Mouse (Mus musculus): ENCODE results near the gene Nkx1-2. TPM values are rescaled to one million over a fixed set of nuclear protein-coding genes. Genes with fewer than 3 reads are reported as not detected.

Nkx1-2 gene
- polyA plus RNA-seq, 1 experiment from 2014 or later = not detected

GRCm38 (mm10) chr7:132575623-132576022 is 23.8 kb downstream of the Nkx1-2 start:
- H3K36me3 ChIP-seq (ENCODE audit: control insufficient read depth, insufficient read depth, low read length) = no peaks in the 10 kb centered on the region
- peaks cover 2 to 32% of the 10 kb centered on the region in 2 experiments for H3K4me1 ChIP-seq (ENCODE audit: control insufficient read depth in 2 of 2, insufficient read depth in 2 of 2, low read length in 2 of 2)
- no peaks in the 10 kb centered on the region for H3K9me3 ChIP-seq (ENCODE audit: control insufficient read depth, low read length)
- ATAC-seq (ENCODE audit: insufficient number of reproducible peaks, insufficient read depth, low FRiP score, low read depth) = peak; percentile 86
- peak overlapping the region; percentile 61 to 93 for H3K27ac ChIP-seq (replicated peaks in 1 of 2; ENCODE audit: control insufficient read depth in 1 of 2, insufficient read depth in 1 of 2, low read depth in 2 of 2, low read length in 2 of 2)
- H3K9ac ChIP-seq (ENCODE audit: low read length) = peak overlapping the region; percentile 78
- H3K4me2 ChIP-seq (ENCODE audit: low read length) = peak overlapping the region; percentile 70
- H3K4me3 ChIP-seq (ENCODE audit: control insufficient read depth in 1 of 2, insufficient read depth in 1 of 2, low read depth in 1 of 2, low read length in 2 of 2) = peak overlapping the region; percentile 58 to 86
- H3K27me3 ChIP-seq (ENCODE audit: control insufficient read depth, insufficient read depth, low read length) = no peaks in the 10 kb centered on the region
- WGBS = 0% methylated on average over 7 of the region's 13 CpGs

GRCm38 (mm10) chr7:132574646-132575045 is 24.8 kb downstream of the Nkx1-2 start:
- WGBS = 91% methylated on average over 5 of the region's 5 CpGs
- Histone ChIP-seq H3K9me3 (ENCODE audit: control insufficient read depth, low read length) (no peaks in the 10 kb centered on the region), H3K27me3 (ENCODE audit: control insufficient read depth, insufficient read depth, low read length) (no peaks in the 10 kb centered on the region), H3K9ac (ENCODE audit: low read length) (no peak overlapping the region), H3K4me3 (ENCODE audit: control insufficient read depth in 1 of 2, insufficient read depth in 1 of 2, low read depth in 1 of 2, low read length in 2 of 2) (no peak overlapping the region), H3K4me1 (ENCODE audit: control insufficient read depth in 2 of 2, insufficient read depth in 2 of 2, low read length in 2 of 2) (peaks cover 9 to 41% of the 10 kb centered on the region in 2 experiments), H3K36me3 (ENCODE audit: control insufficient read depth, insufficient read depth, low read length) (peaks cover 4% of the 10 kb centered on the region), H3K27ac (replicated peaks in 1 of 2; ENCODE audit: control insufficient read depth in 1 of 2, insufficient read depth in 1 of 2, low read depth in 2 of 2, low read length in 2 of 2) (no peak overlapping the region), H3K4me2 (ENCODE audit: low read length) (peak overlapping the region; percentile 70; the same call in 1 of the 2 replicates)
- ATAC-seq (ENCODE audit: insufficient number of reproducible peaks, insufficient read depth, low FRiP score, low read depth) = no peak

- no peak for ATAC-seq (ENCODE audit: insufficient number of reproducible peaks, insufficient read depth, low FRiP score, low read depth)
- Histone ChIP-seq H3K27ac (replicated peaks in 1 of 2; ENCODE audit: control insufficient read depth in 1 of 2, insufficient read depth in 1 of 2, low read depth in 2 of 2, low read length in 2 of 2) (0 out of 4 replicates have a peak overlapping the region, but pooled peaks of 1 of the 2 experiments have one; percentile 34), H3K9ac (ENCODE audit: low read length) (no peak overlapping the region), H3K36me3 (ENCODE audit: control insufficient read depth, insufficient read depth, low read length) (peaks cover 18% of the 10 kb centered on the region), H3K27me3 (ENCODE audit: control insufficient read depth, insufficient read depth, low read length) (no peaks in the 10 kb centered on the region), H3K4me2 (ENCODE audit: low read length) (no peak overlapping the region), H3K4me1 (ENCODE audit: control insufficient read depth in 2 of 2, insufficient read depth in 2 of 2, low read length in 2 of 2) (peaks cover 11 to 46% of the 10 kb centered on the region in 2 experiments), H3K4me3 (ENCODE audit: control insufficient read depth in 1 of 2, insufficient read depth in 1 of 2, low read depth in 1 of 2, low read length in 2 of 2) (no peak overlapping the region), H3K9me3 (ENCODE audit: control insufficient read depth, low read length) (no peaks in the 10 kb centered on the region)
- 71% methylated on average over 6 of the region's 6 CpGs for WGBS
Measured at GRCm38 (mm10) chr7:132573205-132573604, 26.2 kb downstream of the Nkx1-2 start.

GRCm38 (mm10) chr7:132572738-132573137 is 26.7 kb downstream of the Nkx1-2 start:
- WGBS = 65% methylated on average over 3 of the region's 3 CpGs

GRCm38 (mm10) chr7:132571481-132571880 is 28.0 kb downstream of the Nkx1-2 start:
- WGBS = 62% methylated on average over 8 of the region's 8 CpGs
- Histone ChIP-seq H3K4me3 (ENCODE audit: control insufficient read depth in 1 of 2, insufficient read depth in 1 of 2, low read depth in 1 of 2, low read length in 2 of 2) (no peak overlapping the region), H3K36me3 (ENCODE audit: control insufficient read depth, insufficient read depth, low read length) (peaks cover 36% of the 10 kb centered on the region), H3K4me2 (ENCODE audit: low read length) (peak overlapping the region; percentile 29), H3K27me3 (ENCODE audit: control insufficient read depth, insufficient read depth, low read length) (no peaks in the 10 kb centered on the region), H3K9ac (ENCODE audit: low read length) (peak overlapping the region; percentile 30; the same call in 1 of the 2 replicates), H3K4me1 (ENCODE audit: control insufficient read depth in 2 of 2, insufficient read depth in 2 of 2, low read length in 2 of 2) (peaks cover 11 to 41% of the 10 kb centered on the region in 2 experiments), H3K27ac (replicated peaks in 1 of 2; ENCODE audit: control insufficient read depth in 1 of 2, insufficient read depth in 1 of 2, low read depth in 2 of 2, low read length in 2 of 2) (peak overlapping the region in 1 of 2 experiments; percentile 33; a peak in 2 of 4 replicates), H3K9me3 (ENCODE audit: control insufficient read depth, low read length) (no peaks in the 10 kb centered on the region)
- ATAC-seq (ENCODE audit: insufficient number of reproducible peaks, insufficient read depth, low FRiP score, low read depth) = no peak

More at GRCm38 (mm10) chr7:132572738-132573137, 26.7 kb downstream of the Nkx1-2 start:
- 0 out of 2 replicates have a peak overlapping the region, but pooled peaks have one; percentile 16 for H3K4me2 ChIP-seq (ENCODE audit: low read length)
- H3K36me3 ChIP-seq (ENCODE audit: control insufficient read depth, insufficient read depth, low read length) = peaks cover 23% of the 10 kb centered on the region
- no peaks in the 10 kb centered on the region for H3K27me3 ChIP-seq (ENCODE audit: control insufficient read depth, insufficient read depth, low read length)
- peak overlapping the region in 1 of 2 experiments; percentile 34; a peak in 1 of 4 replicates for H3K27ac ChIP-seq (replicated peaks in 1 of 2; ENCODE audit: control insufficient read depth in 1 of 2, insufficient read depth in 1 of 2, low read depth in 2 of 2, low read length in 2 of 2)
- peaks cover 11 to 46% of the 10 kb centered on the region in 2 experiments for H3K4me1 ChIP-seq (ENCODE audit: control insufficient read depth in 2 of 2, insufficient read depth in 2 of 2, low read length in 2 of 2)
- ATAC-seq (ENCODE audit: insufficient number of reproducible peaks, insufficient read depth, low FRiP score, low read depth) = no peak
- H3K4me3 ChIP-seq (ENCODE audit: control insufficient read depth in 1 of 2, insufficient read depth in 1 of 2, low read depth in 1 of 2, low read length in 2 of 2) = no peak overlapping the region
- H3K9me3 ChIP-seq (ENCODE audit: control insufficient read depth, low read length) = no peaks in the 10 kb centered on the region
- H3K9ac ChIP-seq (ENCODE audit: low read length) = no peak overlapping the region

GRCm38 (mm10) chr7:132570071-132570470 is 29.4 kb downstream of the Nkx1-2 start:
- peak overlapping the region; percentile 61 to 70 for H3K27ac ChIP-seq (replicated peaks in 1 of 2; ENCODE audit: control insufficient read depth in 1 of 2, insufficient read depth in 1 of 2, low read depth in 2 of 2, low read length in 2 of 2)
- peak overlapping the region; percentile 23 for H3K4me2 ChIP-seq (ENCODE audit: low read length)
- no peak overlapping the region for H3K9ac ChIP-seq (ENCODE audit: low read length)
- H3K4me3 ChIP-seq (ENCODE audit: control insufficient read depth in 1 of 2, insufficient read depth in 1 of 2, low read depth in 1 of 2, low read length in 2 of 2) = no peak overlapping the region
- H3K4me1 ChIP-seq (ENCODE audit: control insufficient read depth in 2 of 2, insufficient read depth in 2 of 2, low read length in 2 of 2) = peaks cover 13 to 36% of the 10 kb centered on the region in 2 experiments
- 29% methylated on average over 5 of the region's 5 CpGs for WGBS
- peaks cover 45% of the 10 kb centered on the region for H3K36me3 ChIP-seq (ENCODE audit: control insufficient read depth, insufficient read depth, low read length)
- no peaks in the 10 kb centered on the region for H3K27me3 ChIP-seq (ENCODE audit: control insufficient read depth, insufficient read depth, low read length)
- H3K9me3 ChIP-seq (ENCODE audit: control insufficient read depth, low read length) = no peaks in the 10 kb centered on the region
- peak; percentile 77 for ATAC-seq (ENCODE audit: insufficient number of reproducible peaks, insufficient read depth, low FRiP score, low read depth)

GRCm38 (mm10) chr7:132568817-132569216 is 30.6 kb downstream of the Nkx1-2 start:
- Histone ChIP-seq H3K4me3 (ENCODE audit: control insufficient read depth in 1 of 2, insufficient read depth in 1 of 2, low read depth in 1 of 2, low read length in 2 of 2) (no peak overlapping the region), H3K27me3 (ENCODE audit: control insufficient read depth, insufficient read depth, low read length) (no peaks in the 10 kb centered on the region), H3K4me2 (ENCODE audit: low read length) (no peak overlapping the region), H3K9me3 (ENCODE audit: control insufficient read depth, low read length) (no peaks in the 10 kb centered on the region), H3K4me1 (ENCODE audit: control insufficient read depth in 2 of 2, insufficient read depth in 2 of 2, low read length in 2 of 2) (peaks cover 13 to 36% of the 10 kb centered on the region in 2 experiments), H3K27ac (replicated peaks in 1 of 2; ENCODE audit: control insufficient read depth in 1 of 2, insufficient read depth in 1 of 2, low read depth in 2 of 2, low read length in 2 of 2) (no peak overlapping the region), H3K9ac (ENCODE audit: low read length) (no peak overlapping the region), H3K36me3 (ENCODE audit: control insufficient read depth, insufficient read depth, low read length) (peaks cover 58% of the 10 kb centered on the region)
- 90% methylated on average over 6 of the region's 6 CpGs for WGBS
- ATAC-seq (ENCODE audit: insufficient number of reproducible peaks, insufficient read depth, low FRiP score, low read depth) = no peak

GRCm38 (mm10) chr7:132565831-132566230 is 33.6 kb downstream of the Nkx1-2 start:
- H3K36me3 ChIP-seq (ENCODE audit: control insufficient read depth, insufficient read depth, low read length) = peaks cover 88% of the 10 kb centered on the region
- ATAC-seq (ENCODE audit: insufficient number of reproducible peaks, insufficient read depth, low FRiP score, low read depth) = no peak
- no peaks in the 10 kb centered on the region for H3K27me3 ChIP-seq (ENCODE audit: control insufficient read depth, insufficient read depth, low read length)
- H3K4me1 ChIP-seq (ENCODE audit: control insufficient read depth in 2 of 2, insufficient read depth in 2 of 2, low read length in 2 of 2) = peaks cover 10 to 15% of the 10 kb centered on the region in 2 experiments
- no peak overlapping the region for H3K4me2 ChIP-seq (ENCODE audit: low read length)
- no peak overlapping the region for H3K27ac ChIP-seq (replicated peaks in 1 of 2; ENCODE audit: control insufficient read depth in 1 of 2, insufficient read depth in 1 of 2, low read depth in 2 of 2, low read length in 2 of 2)
- 13% methylated on average over 1 of the region's 1 CpGs for whole genome bisulfite sequencing
- H3K9ac ChIP-seq (ENCODE audit: low read length) = no peak overlapping the region
- no peak overlapping the region for H3K4me3 ChIP-seq (ENCODE audit: control insufficient read depth in 1 of 2, insufficient read depth in 1 of 2, low read depth in 1 of 2, low read length in 2 of 2)
- no peaks in the 10 kb centered on the region for H3K9me3 ChIP-seq (ENCODE audit: control insufficient read depth, low read length)

Measured in heart, embryonic 14.5 days (tissue).